Mouse (Mus musculus): ENCODE results near the gene Tmem30a.
A peak's percentile ranks its signal among the peaks of the same experiment; 100 is the strongest.

Gene Tmem30a

GRCm38 (mm10) chr9:79795076-79795475 is 1.8 kb upstream of the Tmem30a start:
- DNase-seq (ENCODE audit: low spot score): peak; percentile 64

- no peak for DNase-seq (ENCODE audit: low spot score)
Observed at GRCm38 (mm10) chr9:79785794-79786085, 7.6 kb downstream of the Tmem30a start.

GRCm38 (mm10) chr9:79784934-79785793 is 8.1 kb downstream of the Tmem30a start:
- no peak for DNase-seq (ENCODE audit: low spot score)

DNA sequence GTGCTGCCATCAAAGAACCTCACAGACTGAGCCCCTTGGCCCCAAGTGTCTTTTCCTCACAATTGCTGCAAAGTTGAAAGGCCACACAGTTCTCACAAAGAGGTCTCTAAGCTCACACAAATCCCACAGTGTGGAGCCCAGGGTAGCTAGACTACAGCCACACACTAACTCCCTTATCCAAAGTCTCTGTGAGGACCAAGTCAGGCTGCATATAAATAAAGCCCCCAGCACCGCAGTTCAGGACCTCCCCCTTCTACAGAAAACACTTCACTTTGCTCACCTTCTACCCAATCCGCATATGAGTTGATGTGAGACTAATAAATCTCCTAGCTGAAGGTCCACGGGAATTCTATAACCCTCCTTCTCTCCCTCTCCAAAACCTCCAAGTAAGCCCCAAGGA is 8.9 kb downstream of the Tmem30a start:
- DNase-seq (ENCODE audit: low spot score): no peak

DNA sequence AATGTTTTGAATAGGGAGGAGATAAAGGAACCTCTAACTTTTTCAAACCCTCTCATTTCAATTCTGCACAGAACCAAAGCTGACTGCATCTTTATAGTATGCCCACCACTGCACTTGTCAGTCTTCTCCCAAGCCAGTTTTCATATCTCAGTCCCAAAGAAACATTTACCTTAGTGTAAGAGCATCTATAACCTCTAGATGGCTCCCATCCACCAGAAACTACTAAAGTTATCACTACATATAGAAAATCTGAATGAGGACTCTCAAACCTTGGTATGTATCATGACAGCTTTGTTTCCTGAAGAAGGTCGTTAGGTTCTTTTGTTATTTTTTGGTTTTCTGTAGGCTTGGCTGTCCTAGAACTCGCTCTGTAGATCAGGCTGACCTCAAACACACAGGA is 14.0 kb downstream of the Tmem30a start:
- DNase-seq (ENCODE audit: low spot score): peak; percentile 7

GRCm38 (mm10) chr9:79766991-79767545 is 26.2 kb downstream of the Tmem30a start:
- DNase-seq (ENCODE audit: low spot score): no peak

- DNase-seq (ENCODE audit: low spot score): no peak
Observed at GRCm38 (mm10) chr9:79765329-79765728, 28.0 kb downstream of the Tmem30a start.

- no peak for DNase-seq (ENCODE audit: low spot score)
Observed at GRCm38 (mm10) chr9:79762519-79762918, 30.8 kb downstream of the Tmem30a start.

- DNase-seq (ENCODE audit: low spot score): no peak
Observed at GRCm38 (mm10) chr9:79760076-79760475, 33.2 kb downstream of the Tmem30a start.

DNA sequence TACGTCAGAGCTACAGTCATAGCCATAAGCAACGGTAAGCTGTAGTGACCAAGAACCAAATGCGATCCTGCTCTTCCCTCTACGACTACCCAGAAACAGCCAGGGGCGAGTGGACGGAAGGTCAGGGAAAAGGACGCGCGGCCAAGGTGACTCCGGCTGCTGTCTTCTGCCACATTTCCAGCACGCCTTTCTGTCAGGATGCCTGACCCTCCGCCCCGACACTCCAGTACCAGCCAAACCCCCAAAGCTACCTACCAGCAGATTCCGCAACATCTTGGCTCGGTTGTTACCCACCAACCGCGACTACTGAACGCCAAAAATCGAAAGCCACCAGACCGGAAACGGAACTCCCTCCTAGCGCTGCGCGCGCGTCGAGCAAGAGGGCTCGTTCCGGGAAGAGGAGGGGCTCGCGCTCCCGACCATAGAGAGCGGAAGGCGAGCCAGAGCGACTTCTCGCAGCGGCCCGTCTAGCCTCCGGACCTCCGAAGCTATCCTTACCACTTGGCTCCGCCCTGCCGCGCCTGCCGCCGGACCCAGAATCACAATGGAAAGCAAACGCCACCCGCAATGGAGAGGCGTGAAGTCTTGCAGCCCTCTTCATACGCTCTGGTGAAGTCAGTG is 33.8 kb downstream of the Tmem30a start, which contains the start of gene Cox7a2:
TSS of gene Cox7a2 (minus strand) at position 494 of the 621 bp plus-strand sequence.
- peak; percentile 95 for DNase-seq (ENCODE audit: low spot score)

- no peak for DNase-seq (ENCODE audit: low spot score)
Observed at GRCm38 (mm10) chr9:79755311-79755710, 38.0 kb downstream of the Tmem30a start.

- no peak for DNase-seq (ENCODE audit: low spot score)
Observed at GRCm38 (mm10) chr9:79751846-79752245, 41.5 kb downstream of the Tmem30a start.

DNA sequence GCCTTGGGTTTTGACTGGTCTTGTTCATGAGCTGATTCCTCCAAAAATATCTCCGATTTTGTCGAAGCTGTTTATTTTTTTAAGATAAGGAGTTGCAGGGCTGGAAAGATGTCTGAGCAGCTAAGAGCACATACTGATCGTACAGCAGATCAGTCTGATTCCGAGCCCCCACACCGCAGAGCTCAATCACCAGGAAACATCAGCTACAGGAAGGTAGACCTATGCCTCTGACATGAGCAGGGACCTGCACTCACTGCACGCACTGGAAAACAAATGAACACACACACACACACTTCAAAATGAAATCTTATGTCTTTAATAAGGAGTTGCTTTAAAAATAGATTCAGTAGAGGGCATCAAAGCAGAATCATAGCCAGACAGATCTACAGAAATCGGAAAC is 42.6 kb downstream of the Tmem30a start:
- DNase-seq (ENCODE audit: low spot score): no peak

DNA sequence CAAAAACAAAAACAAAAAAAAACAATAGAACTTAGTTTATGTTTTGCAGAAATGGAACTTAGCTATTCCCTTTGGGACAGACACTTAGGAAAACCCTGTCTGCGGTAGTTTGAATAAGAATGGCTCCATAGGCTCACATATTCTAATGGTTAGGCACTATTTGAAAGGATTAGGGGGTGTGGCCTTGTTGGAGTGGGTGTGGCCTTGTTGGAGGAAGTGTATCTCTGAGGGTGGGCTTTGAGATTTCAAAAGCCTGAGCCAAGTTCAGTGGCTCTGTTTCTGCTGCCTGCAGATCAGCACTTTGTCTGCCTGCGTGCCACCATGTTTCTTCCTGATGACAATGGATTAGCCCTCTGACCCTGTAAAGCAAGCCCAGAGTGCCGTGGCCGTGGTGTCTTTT is 48.3 kb downstream of the Tmem30a start:
- no peak for DNase-seq (ENCODE audit: low spot score)

DNA sequence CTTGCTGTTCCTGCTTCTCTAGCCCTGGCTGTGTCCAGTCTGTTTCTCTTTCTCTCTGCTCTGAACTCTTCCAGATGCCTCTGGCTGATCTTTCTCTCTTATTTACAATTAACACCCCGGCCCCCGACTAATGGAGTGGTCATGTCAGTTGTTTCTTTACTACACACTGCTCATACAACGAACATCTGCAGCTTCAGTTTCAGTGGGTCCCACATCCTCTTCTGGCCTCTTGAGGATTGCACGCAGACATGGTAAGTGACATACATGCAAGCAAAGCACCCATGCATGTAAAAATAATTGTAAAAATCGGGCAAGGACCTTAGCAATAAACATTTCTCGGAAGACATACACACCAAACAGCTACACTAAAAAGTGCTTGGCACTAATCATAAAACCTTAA is 57.7 kb downstream of the Tmem30a start:
- DNase-seq (ENCODE audit: low spot score): no peak

DNA sequence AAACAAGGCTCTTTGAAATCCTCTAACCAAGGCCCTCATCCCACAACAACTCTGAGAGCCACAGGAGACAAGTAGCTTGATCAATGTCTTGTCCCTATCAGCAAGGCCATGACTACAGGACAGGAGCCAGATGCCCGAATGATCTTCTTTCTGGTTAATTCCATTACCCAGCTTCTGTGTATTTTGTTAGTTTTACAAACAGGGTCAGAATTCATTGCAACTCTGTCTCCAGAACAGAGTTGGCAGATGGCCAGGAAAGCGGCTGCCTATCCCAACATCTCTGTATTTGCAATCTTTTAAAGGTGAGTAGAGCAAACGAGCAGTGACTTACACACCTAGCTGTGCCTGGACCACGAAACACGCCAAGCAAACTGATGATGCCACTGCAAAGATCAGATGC is 63.0 kb downstream of the Tmem30a start:
- no peak for DNase-seq (ENCODE audit: low spot score)

DNA sequence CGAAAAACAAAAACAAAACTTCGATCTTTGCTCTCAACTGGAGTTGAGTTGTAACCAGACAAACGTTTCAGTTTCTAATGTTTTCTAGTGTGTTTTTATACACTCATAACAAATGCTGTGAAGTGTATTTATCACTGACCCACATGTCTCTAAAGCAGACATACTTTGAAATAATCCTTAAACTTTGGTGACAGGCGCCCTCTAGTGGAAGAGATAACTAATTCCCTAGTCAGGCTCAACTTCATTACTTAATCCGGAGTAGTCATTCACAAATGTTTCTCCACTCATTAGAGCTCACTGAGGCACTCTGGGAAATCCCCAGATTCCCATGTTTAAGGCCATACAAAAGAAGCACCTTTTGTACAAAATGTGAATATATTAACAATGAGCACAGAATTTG is 70.2 kb downstream of the Tmem30a start:
- DNase-seq (ENCODE audit: low spot score): no peak

GRCm38 (mm10) chr9:79721056-79721455 is 72.3 kb downstream of the Tmem30a start:
- DNase-seq (ENCODE audit: low spot score): no peak

GRCm38 (mm10) chr9:79720143-79720542 is 73.2 kb downstream of the Tmem30a start:
- DNase-seq (ENCODE audit: low spot score): no peak

DNA sequence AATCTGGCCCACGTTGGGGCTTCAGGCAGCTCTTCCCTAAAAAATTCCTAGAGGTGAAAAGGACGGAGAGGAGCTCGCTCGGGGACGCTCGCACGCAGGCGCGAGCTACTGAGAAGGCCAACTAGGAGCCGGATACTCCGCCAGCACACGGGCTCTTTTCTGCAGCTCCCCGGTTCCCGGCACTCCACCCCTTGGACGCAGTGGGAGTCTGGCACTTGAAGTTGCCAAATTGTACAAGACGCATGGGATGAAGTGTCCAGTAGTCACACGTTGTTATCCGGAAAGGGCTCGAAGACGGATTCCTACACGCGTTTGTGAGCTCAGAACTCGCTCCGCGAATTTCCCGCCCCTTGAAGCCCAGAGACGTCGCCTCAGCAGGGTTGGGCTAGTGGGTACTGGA is 73.9 kb downstream of the Tmem30a start:
- DNase-seq (ENCODE audit: low spot score): no peak
